Mouse (Mus musculus) cerebellum, adult 8-10 months (tissue): ENCODE measurements at regions not wholly inside any gene's neighbourhood (a gene's known extent, or its start where the extent isn't known, plus 50 kb on each side); places are given as distances from the start of the nearest gene placed in this dataset.

Source experiments
- DNase-seq: peaks from one replicate; pipeline ENCODE4 v3.0.0; 2022

- no peak for DNase-seq
These were observed 144.2 kb upstream of the Gm5148 start for GRCm38 (mm10) chr3:37868454-37868853.

GRCm38 (mm10) chr3:37862756-37863155 is 138.5 kb upstream of the Gm5148 start:
- DNase-seq: no peak

- no peak for DNase-seq
These were observed 136.6 kb upstream of the Gm5148 start for GRCm38 (mm10) chr3:37860715-37861461.

- DNase-seq: peak; percentile 77
These were observed 135.9 kb upstream of the Gm5148 start for GRCm38 (mm10) chr3:37860034-37860714.

GRCm38 (mm10) chr3:37858624-37859302 is 134.5 kb upstream of the Gm5148 start:
- no peak for DNase-seq

GRCm38 (mm10) chr3:37846191-37847003 is 122.1 kb upstream of the Gm5148 start:
- DNase-seq: no peak

GRCm38 (mm10) chr3:37845313-37846023 is 121.2 kb upstream of the Gm5148 start:
- DNase-seq: no peak

- no peak for DNase-seq
These were observed 120.5 kb upstream of the Gm5148 start for GRCm38 (mm10) chr3:37844731-37845312.

GRCm38 (mm10) chr3:37842289-37842688 is 118.0 kb upstream of the Gm5148 start:
- DNase-seq: no peak

GRCm38 (mm10) chr3:37838896-37839295 is 114.6 kb upstream of the Gm5148 start:
- DNase-seq: no peak

- no peak for DNase-seq
These were observed 112.5 kb upstream of the Gm5148 start for GRCm38 (mm10) chr3:37836749-37837148.

GRCm38 (mm10) chr3:37835687-37836086 is 111.4 kb upstream of the Gm5148 start:
- no peak for DNase-seq

GRCm38 (mm10) chr3:37835135-37835534 is 110.8 kb upstream of the Gm5148 start:
- DNase-seq: no peak

- DNase-seq: no peak
These were observed 110.3 kb upstream of the Gm5148 start for GRCm38 (mm10) chr3:37834626-37835025.

GRCm38 (mm10) chr3:37833387-37833786 is 109.1 kb upstream of the Gm5148 start:
- no peak for DNase-seq

GRCm38 (mm10) chr3:37827546-37827945 is 103.3 kb upstream of the Gm5148 start:
- no peak for DNase-seq

GRCm38 (mm10) chr3:37825602-37826001 is 101.3 kb upstream of the Gm5148 start:
- no peak for DNase-seq

GRCm38 (mm10) chr3:37824681-37825080 is 100.4 kb upstream of the Gm5148 start:
- no peak for DNase-seq

- DNase-seq: no peak
These were observed 95.2 kb upstream of the Gm5148 start for GRCm38 (mm10) chr3:37819503-37819902.

GRCm38 (mm10) chr3:37817434-37817805 is 93.1 kb upstream of the Gm5148 start:
- no peak for DNase-seq

- peak; percentile 35 for DNase-seq
These were observed 92.6 kb upstream of the Gm5148 start for GRCm38 (mm10) chr3:37816781-37817433.
